Mouse (Mus musculus): ENCODE data around the gene Prc1. TPM values are rescaled to one million over a fixed set of nuclear protein-coding genes. Genes with fewer than 3 reads are reported as not detected.

Prc1 gene
- polyA plus RNA-seq (2012; rRNA removed) = 1.6 and 1.7 TPM in 2 replicates

DNA sequence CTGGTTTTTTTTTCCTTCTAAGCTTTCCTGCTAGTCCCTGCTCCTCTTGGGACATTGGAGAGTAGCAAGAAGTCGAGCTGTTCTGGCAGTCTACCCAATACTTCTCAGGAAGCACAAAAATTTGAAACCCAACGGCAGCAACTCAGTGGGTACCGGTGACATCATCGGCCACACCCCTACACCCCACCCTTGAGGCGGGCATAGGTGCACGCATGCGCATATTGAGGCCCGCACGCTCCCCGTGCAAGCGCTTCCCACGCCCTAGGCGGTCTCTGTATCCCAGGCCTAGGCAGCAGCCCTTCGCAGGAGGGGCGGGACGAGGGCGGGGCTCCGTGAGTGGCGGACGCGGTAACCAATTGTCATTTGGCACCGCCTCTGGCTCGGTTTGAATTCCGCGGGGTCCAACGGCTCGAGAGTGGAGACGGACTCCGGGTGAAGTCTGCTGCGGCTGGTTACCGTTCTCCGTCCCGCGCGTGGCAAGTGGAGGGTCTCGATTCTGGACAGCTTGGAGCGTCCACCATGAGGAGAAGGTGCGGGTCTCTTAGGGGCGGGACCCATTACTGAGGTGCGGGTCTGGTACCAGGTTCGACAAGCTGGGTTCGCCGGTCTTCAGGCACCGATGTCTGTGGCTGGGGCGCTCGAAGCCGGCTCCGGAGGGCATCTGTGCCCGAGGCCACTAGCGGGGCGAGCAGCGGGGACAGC is at the start of gene Prc1:
Gene Prc1, plus strand, starts transcription at position 389 of the 702 bp plus-strand sequence.
- DNase-seq = peak; percentile 99
- H3K27ac ChIP-seq (ENCODE audit: insufficient read depth, low read depth, low read length) = no peak within 1 kb of the TSS
- WGBS = under 1% methylated on average over 52 of the region's 52 CpGs
- H3K36me3 ChIP-seq (ENCODE audit: control insufficient read depth, insufficient read depth, low read length) = no peaks in the 10 kb centered on the region
- TF ChIP-seq POLR2A (IDR thresholded peaks at IDR 0.05; ENCODE audit: low read depth, low read length) (no peak), CTCF (conservative IDR thresholded peaks at IDR 0.05; ENCODE audit: insufficient read depth, insufficient read length, low read depth, low read length) (no peak)
- no peaks in the 10 kb centered on the region for H3K27me3 ChIP-seq (replicated peaks; ENCODE audit: control insufficient read depth, insufficient read depth, low read length)
- no peaks in the 10 kb centered on the region for H3K4me1 ChIP-seq (ENCODE audit: control insufficient read depth, insufficient read depth, low read length)
- peak within 1 kb of the TSS; percentile 54 for H3K4me3 ChIP-seq (ENCODE audit: insufficient read depth, low read depth, low read length)

DNA sequence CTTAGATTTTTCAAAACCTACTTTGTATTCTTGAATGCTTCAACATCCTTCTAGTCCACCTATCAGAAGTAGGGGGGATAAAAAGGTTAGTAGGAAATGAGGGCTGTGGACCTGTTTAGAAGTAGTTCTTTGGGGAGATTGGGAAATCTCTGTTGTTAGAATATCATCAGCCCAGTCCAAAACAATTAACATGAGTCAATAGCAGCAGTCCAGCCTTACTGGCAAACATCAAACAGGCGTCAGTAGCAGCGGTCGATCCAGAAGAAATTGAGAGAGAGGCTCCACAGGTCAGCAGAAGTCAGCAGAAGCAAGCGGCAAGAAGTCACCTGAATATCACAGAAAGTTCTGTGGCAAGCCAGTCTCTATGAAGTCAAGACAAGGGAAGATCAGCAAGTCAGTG is 49.4 kb upstream of the Prc1 start:
- no peak overlapping the region for H3K4me3 ChIP-seq (ENCODE audit: insufficient read depth, low read depth, low read length)
- TF ChIP-seq CTCF (conservative IDR thresholded peaks at IDR 0.05; ENCODE audit: insufficient read depth, insufficient read length, low read depth, low read length) (no peak), POLR2A (IDR thresholded peaks at IDR 0.05; ENCODE audit: low read depth, low read length) (no peak)
- no peaks in the 10 kb centered on the region for H3K4me1 ChIP-seq (ENCODE audit: control insufficient read depth, insufficient read depth, low read length)
- H3K36me3 ChIP-seq (ENCODE audit: control insufficient read depth, insufficient read depth, low read length) = no peaks in the 10 kb centered on the region
- DNase-seq = no peak
- H3K27ac ChIP-seq (ENCODE audit: insufficient read depth, low read depth, low read length) = no peak overlapping the region
- 96% methylated on average over 4 of the region's 4 CpGs for WGBS
- H3K27me3 ChIP-seq (replicated peaks; ENCODE audit: control insufficient read depth, insufficient read depth, low read length) = no peaks in the 10 kb centered on the region

DNA sequence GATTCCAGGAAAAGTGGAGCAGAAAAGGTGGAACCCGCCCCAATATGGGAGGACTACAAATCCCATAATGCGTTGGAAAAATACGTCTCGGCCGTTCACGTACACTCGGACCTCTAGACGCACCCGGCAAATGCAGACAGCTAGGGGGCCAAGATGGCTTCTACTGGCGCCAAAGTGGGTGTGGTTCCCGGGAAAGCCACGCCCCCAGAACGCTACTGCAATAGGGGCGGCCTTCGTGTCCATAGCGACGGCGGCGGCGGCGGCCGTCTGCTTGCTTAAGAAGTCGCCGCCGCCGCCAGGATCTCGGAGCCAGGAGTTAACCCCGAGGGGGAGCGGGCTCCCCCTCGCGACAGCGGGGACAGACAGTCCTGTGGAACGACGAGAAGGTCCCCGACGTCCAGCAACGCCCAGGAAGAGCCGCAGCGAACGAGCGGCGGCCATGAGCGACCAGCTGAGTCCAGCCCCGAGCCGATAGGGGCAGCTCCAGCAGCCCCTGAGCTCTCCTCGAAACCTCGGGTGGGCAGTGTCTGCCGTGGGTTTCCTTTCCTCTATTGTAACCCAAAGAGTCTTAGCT is 48.0 kb upstream of the Prc1 start, which contains the start of gene Ttll13:
Gene Ttll13, plus strand, starts transcription at position 229 of the 574 bp plus-strand sequence.
- peak; percentile 99 for DNase-seq
- no peaks in the 10 kb centered on the region for H3K36me3 ChIP-seq (ENCODE audit: control insufficient read depth, insufficient read depth, low read length)
- H3K4me1 ChIP-seq (ENCODE audit: control insufficient read depth, insufficient read depth, low read length) = no peaks in the 10 kb centered on the region
- H3K27me3 ChIP-seq (replicated peaks; ENCODE audit: control insufficient read depth, insufficient read depth, low read length) = no peaks in the 10 kb centered on the region
- WGBS = under 1% methylated on average over 48 of the region's 48 CpGs
- peak within 1 kb of the TSS; percentile 37 for H3K27ac ChIP-seq (ENCODE audit: insufficient read depth, low read depth, low read length)
- peak within 1 kb of the TSS; percentile 73 for H3K4me3 ChIP-seq (ENCODE audit: insufficient read depth, low read depth, low read length)
- TF ChIP-seq CTCF (conservative IDR thresholded peaks at IDR 0.05; ENCODE audit: insufficient read depth, insufficient read length, low read depth, low read length) = peak; percentile 39; the same call in 1 of the 2 replicates
- no peak for TF ChIP-seq POLR2A (IDR thresholded peaks at IDR 0.05; ENCODE audit: low read depth, low read length)

DNA sequence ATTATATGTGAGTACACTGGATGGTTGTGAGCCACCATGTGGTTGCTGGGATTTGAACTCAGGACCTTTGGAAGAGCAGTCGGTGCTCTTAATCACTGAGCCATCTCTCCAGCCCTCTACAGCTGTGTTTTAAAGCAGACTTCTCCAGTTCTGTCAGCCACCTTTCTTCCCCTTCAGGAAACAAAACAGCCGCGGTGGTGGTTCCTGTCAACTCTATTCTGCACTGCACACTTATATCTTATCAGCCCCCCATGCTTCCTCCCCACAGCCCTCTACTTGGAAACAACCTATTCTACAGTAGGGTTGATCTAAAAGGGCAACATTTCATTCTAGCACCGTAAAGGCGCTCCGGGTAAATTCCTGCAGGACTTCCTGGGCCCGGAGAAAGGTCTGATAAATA is 47.4 kb upstream of the Prc1 start:
- no peak for DNase-seq
- WGBS = 59% methylated on average over 7 of the region's 7 CpGs
- Histone ChIP-seq H3K4me1 (ENCODE audit: control insufficient read depth, insufficient read depth, low read length) (no peaks in the 10 kb centered on the region), H3K4me3 (ENCODE audit: insufficient read depth, low read depth, low read length) (no peak overlapping the region), H3K27me3 (replicated peaks; ENCODE audit: control insufficient read depth, insufficient read depth, low read length) (no peaks in the 10 kb centered on the region), H3K36me3 (ENCODE audit: control insufficient read depth, insufficient read depth, low read length) (no peaks in the 10 kb centered on the region), H3K27ac (ENCODE audit: insufficient read depth, low read depth, low read length) (no peak overlapping the region)
- TF ChIP-seq POLR2A (IDR thresholded peaks at IDR 0.05; ENCODE audit: low read depth, low read length) (no peak), CTCF (conservative IDR thresholded peaks at IDR 0.05; ENCODE audit: insufficient read depth, insufficient read length, low read depth, low read length) (no peak)

DNA sequence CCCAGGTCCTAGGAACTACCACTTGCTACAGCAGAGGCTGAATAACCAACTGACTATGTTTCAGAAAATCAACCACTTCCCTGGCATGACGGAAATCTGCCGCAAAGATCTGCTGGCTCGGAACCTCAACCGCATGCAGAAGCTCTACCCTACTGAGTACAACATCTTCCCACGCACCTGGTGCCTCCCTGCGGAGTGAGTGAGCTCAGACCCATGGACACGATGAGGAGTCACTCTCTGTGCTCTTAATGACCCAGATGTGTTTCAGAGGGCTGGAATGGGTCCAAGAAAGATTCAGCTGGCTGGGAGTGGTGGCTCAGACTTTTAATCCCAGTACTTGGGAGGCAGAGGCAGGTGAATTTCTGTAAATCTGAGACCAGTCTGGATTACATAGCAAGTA is 41.8 kb upstream of the Prc1 start:
- Histone ChIP-seq H3K4me1 (ENCODE audit: control insufficient read depth, insufficient read depth, low read length) (no peaks in the 10 kb centered on the region), H3K4me3 (ENCODE audit: insufficient read depth, low read depth, low read length) (no peak overlapping the region), H3K27ac (ENCODE audit: insufficient read depth, low read depth, low read length) (no peak overlapping the region), H3K36me3 (ENCODE audit: control insufficient read depth, insufficient read depth, low read length) (no peaks in the 10 kb centered on the region), H3K27me3 (replicated peaks; ENCODE audit: control insufficient read depth, insufficient read depth, low read length) (no peaks in the 10 kb centered on the region)
- DNase-seq = no peak
- no peak for TF ChIP-seq CTCF (conservative IDR thresholded peaks at IDR 0.05; ENCODE audit: insufficient read depth, insufficient read length, low read depth, low read length)
- TF ChIP-seq POLR2A (IDR thresholded peaks at IDR 0.05; ENCODE audit: low read depth, low read length) = no peak
- 74% methylated on average over 7 of the region's 7 CpGs for WGBS

DNA sequence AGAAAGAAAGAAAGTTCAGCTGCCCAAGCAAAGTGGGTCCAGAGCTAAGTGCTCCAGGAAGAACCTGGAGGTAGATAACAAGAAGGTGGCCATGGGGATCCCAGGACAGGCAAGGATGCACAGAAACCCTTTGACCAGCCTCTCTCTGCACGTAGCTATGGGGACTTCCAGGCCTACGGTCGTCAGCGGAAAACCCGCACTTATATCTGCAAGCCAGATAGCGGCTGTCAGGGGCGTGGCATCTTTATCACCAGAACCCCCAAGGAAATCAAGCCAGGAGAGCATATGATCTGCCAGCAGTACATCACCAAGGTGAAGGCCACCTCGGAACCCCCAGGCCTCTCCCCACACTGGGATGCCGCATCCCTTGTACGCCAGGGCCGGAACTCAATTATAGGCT is 41.4 kb upstream of the Prc1 start:
- no peak for DNase-seq
- H3K4me1 ChIP-seq (ENCODE audit: control insufficient read depth, insufficient read depth, low read length) = no peaks in the 10 kb centered on the region
- TF ChIP-seq POLR2A (IDR thresholded peaks at IDR 0.05; ENCODE audit: low read depth, low read length) = no peak
- TF ChIP-seq CTCF (conservative IDR thresholded peaks at IDR 0.05; ENCODE audit: insufficient read depth, insufficient read length, low read depth, low read length) = no peak
- no peaks in the 10 kb centered on the region for H3K27me3 ChIP-seq (replicated peaks; ENCODE audit: control insufficient read depth, insufficient read depth, low read length)
- H3K27ac ChIP-seq (ENCODE audit: insufficient read depth, low read depth, low read length) = no peak overlapping the region
- H3K4me3 ChIP-seq (ENCODE audit: insufficient read depth, low read depth, low read length) = no peak overlapping the region
- no peaks in the 10 kb centered on the region for H3K36me3 ChIP-seq (ENCODE audit: control insufficient read depth, insufficient read depth, low read length)
- 91% methylated on average over 11 of the region's 11 CpGs for WGBS

DNA sequence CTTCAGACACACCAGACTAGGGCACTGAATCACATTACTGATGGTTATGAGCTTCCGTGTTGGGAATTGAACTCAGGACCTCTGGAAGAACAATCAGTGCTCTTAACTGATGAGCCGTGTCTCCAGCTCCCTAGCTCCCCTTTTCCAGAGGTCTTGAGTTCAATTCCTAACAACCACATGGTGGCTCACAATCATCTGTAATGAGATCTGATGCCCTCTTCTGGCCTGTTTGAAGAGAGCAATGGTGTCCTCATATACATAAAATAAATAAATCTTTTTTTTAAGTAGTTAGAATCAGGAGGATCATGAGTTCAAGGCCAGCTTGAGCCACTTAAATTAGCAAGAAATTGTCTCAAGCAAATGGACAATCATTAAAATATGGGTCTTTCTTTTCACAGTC is 38.3 kb upstream of the Prc1 start:
- DNase-seq = peak; percentile 13
- Histone ChIP-seq H3K36me3 (ENCODE audit: control insufficient read depth, insufficient read depth, low read length) (no peaks in the 10 kb centered on the region), H3K27me3 (replicated peaks; ENCODE audit: control insufficient read depth, insufficient read depth, low read length) (no peaks in the 10 kb centered on the region), H3K4me1 (ENCODE audit: control insufficient read depth, insufficient read depth, low read length) (peaks cover 3% of the 10 kb centered on the region; the same call in 1 of the 2 replicates), H3K27ac (ENCODE audit: insufficient read depth, low read depth, low read length) (no peak overlapping the region), H3K4me3 (ENCODE audit: insufficient read depth, low read depth, low read length) (no peak overlapping the region)
- 59% methylated on average over 2 of the region's 2 CpGs for WGBS
- TF ChIP-seq CTCF (conservative IDR thresholded peaks at IDR 0.05; ENCODE audit: insufficient read depth, insufficient read length, low read depth, low read length) (no peak), POLR2A (IDR thresholded peaks at IDR 0.05; ENCODE audit: low read depth, low read length) (no peak)
